Mouse (Mus musculus) lung, embryonic 15.5 days (tissue): ENCODE results near the gene B230217C12Rik. TPM values are rescaled to one million over a fixed set of nuclear protein-coding genes. Genes with fewer than 3 reads are reported as not detected.
A peak's percentile ranks its signal among the peaks of the same experiment; 100 is the strongest.

Experiments used
- ATAC-seq: fragments of 200-750 bp; cut with Nextera tagmentation; 2 replicates; pipeline ENCODE4 v1.8.0; 2017; ENCODE audit warnings: moderate number of reproducible peaks, borderline replicate concordance; ENCODE audit not compliant: low FRiP score, low TSS enrichment; ENCODE audit errors: extremely low read depth
- H3K27ac ChIP-seq: fragments of 300-500 bp; sonication (generic); 2 replicates; pipeline ENCODE4 v1.5.1; 2015; ENCODE audit warnings: moderate library complexity, mild to moderate bottlenecking, inconsistent platforms
- H3K27me3 ChIP-seq: fragments of 300-500 bp; sonication (generic); 2 replicates; pipeline ENCODE4 v1.6.1; 2015; ENCODE audit warnings: inconsistent platforms
- H3K36me3 ChIP-seq: fragments of 300-500 bp; sonication (generic); 2 replicates; pipeline ENCODE4 v1.6.1; 2015; ENCODE audit warnings: inconsistent platforms
- H3K4me1 ChIP-seq: fragments of 300-500 bp; sonication (generic); 2 replicates; pipeline ENCODE4 v1.6.1; 2015; ENCODE audit warnings: inconsistent platforms
- H3K4me2 ChIP-seq: fragments of 300-500 bp; sonication (generic); 2 replicates; pipeline ENCODE4 v1.6.1; 2015; ENCODE audit warnings: inconsistent platforms, mild to moderate bottlenecking, moderate library complexity
- H3K4me3 ChIP-seq: fragments of 300-500 bp; sonication (generic); 2 replicates; pipeline ENCODE4 v1.5.1; 2015; ENCODE audit warnings: mild to moderate bottlenecking, inconsistent platforms
- H3K9ac ChIP-seq: fragments of 300-500 bp; sonication (generic); 2 replicates; pipeline ENCODE4 v1.6.1; 2015; ENCODE audit warnings: inconsistent platforms
- H3K9me3 ChIP-seq: fragments of 300-500 bp; sonication (generic); 2 replicates; pipeline ENCODE4 v1.6.1; 2016; ENCODE audit warnings: inconsistent platforms
- WGBS: fragments of 180-500 bp; shearing (Covaris S2); methylation state at CpG from one replicate; pipeline ENCODE4 v1.1.7; 2015; 5-methylcytosine and 5-hydroxymethylcytosine counted together
- polyA plus RNA-seq: library from polyadenylated mRNA; unstranded; fragments of >200 nt; fragmentation: Nextera tagmentation; extraction: Ambion mirVana; gene quantifications from 2 replicates; pipeline ENCODE4 v1.2.1, GENCODE M21; 2015

Gene B230217C12Rik
- polyA plus RNA-seq, 1 experiment from 2014 or later, result 4.4 TPM

GRCm38 (mm10) chr11:97810356-97810755, 30.2 kb upstream of the B230217C12Rik start:
- Histone ChIP-seq H3K27ac (peak overlapping the region; percentile 89), H3K36me3 (peaks cover 34% of the 10 kb centered on the region), H3K9me3 (no peaks in the 10 kb centered on the region), H3K27me3 (no peaks in the 10 kb centered on the region), H3K4me3 (no peak overlapping the region), H3K9ac (no peak overlapping the region), H3K4me1 (peaks cover 100% of the 10 kb centered on the region), H3K4me2 (peak overlapping the region; percentile 10; the same call in 1 of the 2 replicates)
- 52% methylated on average over 7 of the region's 7 CpGs for WGBS
- ATAC-seq, result no peak

DNA sequence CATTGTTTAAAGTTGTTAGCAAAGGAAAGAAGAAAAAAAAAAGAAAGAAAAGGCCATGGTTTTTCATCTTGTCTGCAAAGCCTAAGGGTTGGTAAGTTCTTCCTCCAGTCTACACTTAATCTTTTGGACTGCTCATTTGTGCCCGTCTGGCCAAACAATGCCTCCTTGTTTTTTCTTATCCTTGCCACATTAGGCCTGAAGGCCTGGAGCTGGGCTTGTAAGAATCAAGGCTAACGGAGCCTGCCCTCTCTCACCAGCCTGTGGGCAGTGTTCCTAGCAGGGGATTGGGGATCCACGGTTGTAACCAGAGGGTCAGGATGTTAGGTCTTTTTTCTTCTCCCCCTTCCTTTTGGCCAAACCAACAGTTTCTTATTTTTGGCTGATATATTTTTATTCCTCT, 29.6 kb upstream of the B230217C12Rik start:
- Histone ChIP-seq H3K27ac (peak overlapping the region; percentile 89; the same call in 1 of the 2 replicates), H3K4me3 (no peak overlapping the region), H3K4me2 (peak overlapping the region; percentile 10; the same call in 1 of the 2 replicates), H3K4me1 (peaks cover 100% of the 10 kb centered on the region), H3K9me3 (no peaks in the 10 kb centered on the region), H3K36me3 (peaks cover 41% of the 10 kb centered on the region), H3K27me3 (no peaks in the 10 kb centered on the region), H3K9ac (no peak overlapping the region)
- ATAC-seq, result no peak
- WGBS, result 38% methylated on average over 3 of the region's 3 CpGs

- 35% methylated on average over 12 of the region's 13 CpGs for WGBS
- Histone ChIP-seq H3K27ac (peak overlapping the region; percentile 89), H3K4me3 (no peak overlapping the region), H3K4me2 (no peak overlapping the region), H3K27me3 (no peaks in the 10 kb centered on the region), H3K4me1 (peaks cover 100% of the 10 kb centered on the region), H3K9ac (peak overlapping the region; percentile 29; the same call in 1 of the 2 replicates), H3K36me3 (peaks cover 45% of the 10 kb centered on the region), H3K9me3 (no peaks in the 10 kb centered on the region)
- ATAC-seq, result no peak
These were observed 28.8 kb upstream of the B230217C12Rik start for GRCm38 (mm10) chr11:97811569-97812362.

- peaks cover 100% of the 10 kb centered on the region for H3K4me1 ChIP-seq
- ATAC-seq, result peak; percentile 5; the same call in 1 of the 2 replicates
- WGBS, result 33% methylated on average over 3 of the region's 3 CpGs
These were observed 28.1 kb upstream of the B230217C12Rik start for GRCm38 (mm10) chr11:97812491-97812921.

GRCm38 (mm10) chr11:97813085-97813484, 27.5 kb upstream of the B230217C12Rik start:
- ATAC-seq, result no peak
- peaks cover 44% of the 10 kb centered on the region for H3K36me3 ChIP-seq
- peak overlapping the region; percentile 9; the same call in 1 of the 2 replicates for H3K9ac ChIP-seq
- H3K4me3 ChIP-seq, result no peak overlapping the region
- no peaks in the 10 kb centered on the region for H3K27me3 ChIP-seq
- H3K27ac ChIP-seq, result peak overlapping the region; percentile 89
- H3K4me2 ChIP-seq, result no peak overlapping the region
- no peaks in the 10 kb centered on the region for H3K9me3 ChIP-seq
- WGBS, result 46% methylated on average over 7 of the region's 7 CpGs
- peaks cover 100% of the 10 kb centered on the region for H3K4me1 ChIP-seq

More at GRCm38 (mm10) chr11:97812491-97812921, 28.1 kb upstream of the B230217C12Rik start:
- Histone ChIP-seq H3K27me3 (no peaks in the 10 kb centered on the region), H3K9me3 (no peaks in the 10 kb centered on the region), H3K4me2 (no peak overlapping the region), H3K9ac (peak overlapping the region; percentile 15; the same call in 1 of the 2 replicates), H3K27ac (peak overlapping the region; percentile 89), H3K4me3 (no peak overlapping the region), H3K36me3 (peaks cover 44% of the 10 kb centered on the region)

GRCm38 (mm10) chr11:97813746-97814515, 26.6 kb upstream of the B230217C12Rik start:
- Histone ChIP-seq H3K36me3 (peaks cover 41% of the 10 kb centered on the region), H3K4me3 (no peak overlapping the region), H3K4me2 (no peak overlapping the region), H3K4me1 (peaks cover 100% of the 10 kb centered on the region), H3K9me3 (no peaks in the 10 kb centered on the region), H3K27me3 (no peaks in the 10 kb centered on the region), H3K27ac (peak overlapping the region; percentile 89), H3K9ac (no peak overlapping the region)
- WGBS, result 54% methylated on average over 17 of the region's 17 CpGs
- ATAC-seq, result no peak

- Histone ChIP-seq H3K27me3 (no peaks in the 10 kb centered on the region), H3K4me2 (no peak overlapping the region), H3K4me3 (no peak overlapping the region), H3K27ac (peak overlapping the region; percentile 34; the same call in 1 of the 2 replicates), H3K9me3 (no peaks in the 10 kb centered on the region), H3K36me3 (peaks cover 42% of the 10 kb centered on the region), H3K4me1 (peaks cover 96% of the 10 kb centered on the region), H3K9ac (no peak overlapping the region)
- 67% methylated on average over 11 of the region's 11 CpGs for WGBS
- no peak for ATAC-seq
These were observed 24.8 kb upstream of the B230217C12Rik start for GRCm38 (mm10) chr11:97815736-97816135.

- no peak overlapping the region for H3K4me3 ChIP-seq
- peak overlapping the region; percentile 42; the same call in 1 of the 2 replicates for H3K27ac ChIP-seq
- ATAC-seq, result no peak
- H3K4me1 ChIP-seq, result peaks cover 96% of the 10 kb centered on the region
- H3K36me3 ChIP-seq, result peaks cover 45% of the 10 kb centered on the region
- no peaks in the 10 kb centered on the region for H3K9me3 ChIP-seq
- WGBS, result 64% methylated on average over 5 of the region's 5 CpGs
- H3K9ac ChIP-seq, result no peak overlapping the region
- H3K27me3 ChIP-seq, result no peaks in the 10 kb centered on the region
- H3K4me2 ChIP-seq, result no peak overlapping the region
These were observed 24.4 kb upstream of the B230217C12Rik start for GRCm38 (mm10) chr11:97816176-97816575.

DNA sequence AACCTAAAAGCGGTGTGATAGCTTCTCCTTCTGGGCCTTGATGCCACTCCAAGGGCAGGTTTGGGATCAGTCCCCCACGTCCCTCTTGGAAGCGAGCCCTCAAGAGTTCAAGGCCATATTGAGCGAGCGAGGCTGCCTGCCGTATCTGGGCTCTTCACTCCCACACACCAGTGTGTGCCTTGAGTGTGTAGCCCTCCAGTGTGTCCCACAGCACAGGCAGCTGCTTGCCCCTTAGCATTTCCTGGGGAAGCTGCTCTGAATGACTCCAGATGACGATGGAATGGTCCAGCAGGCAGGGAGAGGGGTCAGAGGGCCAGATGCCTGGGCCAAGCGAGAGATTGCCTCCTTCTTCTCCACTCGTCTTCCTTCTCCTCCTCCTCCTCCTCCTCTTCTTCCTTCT, 23.7 kb upstream of the B230217C12Rik start:
- peaks cover 48% of the 10 kb centered on the region for H3K36me3 ChIP-seq
- peak overlapping the region; percentile 79 for H3K27ac ChIP-seq
- no peaks in the 10 kb centered on the region for H3K9me3 ChIP-seq
- ATAC-seq, result no peak
- WGBS, result 34% methylated on average over 9 of the region's 9 CpGs
- no peak overlapping the region for H3K4me2 ChIP-seq
- H3K4me1 ChIP-seq, result peaks cover 89% of the 10 kb centered on the region
- no peak overlapping the region for H3K9ac ChIP-seq
- H3K27me3 ChIP-seq, result no peaks in the 10 kb centered on the region
- no peak overlapping the region for H3K4me3 ChIP-seq

DNA sequence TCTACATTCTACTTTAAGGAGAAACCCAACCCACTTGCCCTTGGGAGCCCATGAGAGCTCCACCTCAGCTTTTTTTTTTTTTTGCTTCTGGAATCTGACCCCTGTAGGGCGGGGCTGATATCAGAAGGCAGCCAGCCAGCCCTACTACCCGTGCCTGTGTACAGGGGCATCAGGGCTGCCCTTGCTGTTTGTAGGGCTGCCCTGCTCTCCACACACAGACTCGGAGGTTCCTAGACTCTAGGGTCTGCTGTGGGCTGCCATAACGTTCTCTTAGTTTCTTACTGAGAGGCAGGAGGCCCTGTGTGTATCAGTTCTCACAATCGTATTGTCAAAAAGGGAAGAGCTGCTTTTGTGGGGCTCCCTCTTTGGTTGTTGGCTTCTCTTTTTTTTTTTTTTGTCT, 23.2 kb upstream of the B230217C12Rik start:
- 34% methylated on average over 5 of the region's 5 CpGs for WGBS
- no peaks in the 10 kb centered on the region for H3K9me3 ChIP-seq
- no peak overlapping the region for H3K4me2 ChIP-seq
- ATAC-seq, result no peak
- H3K4me3 ChIP-seq, result no peak overlapping the region
- no peaks in the 10 kb centered on the region for H3K27me3 ChIP-seq
- H3K9ac ChIP-seq, result no peak overlapping the region
- H3K36me3 ChIP-seq, result peaks cover 48% of the 10 kb centered on the region
- H3K4me1 ChIP-seq, result peaks cover 85% of the 10 kb centered on the region
- peak overlapping the region; percentile 79 for H3K27ac ChIP-seq

DNA sequence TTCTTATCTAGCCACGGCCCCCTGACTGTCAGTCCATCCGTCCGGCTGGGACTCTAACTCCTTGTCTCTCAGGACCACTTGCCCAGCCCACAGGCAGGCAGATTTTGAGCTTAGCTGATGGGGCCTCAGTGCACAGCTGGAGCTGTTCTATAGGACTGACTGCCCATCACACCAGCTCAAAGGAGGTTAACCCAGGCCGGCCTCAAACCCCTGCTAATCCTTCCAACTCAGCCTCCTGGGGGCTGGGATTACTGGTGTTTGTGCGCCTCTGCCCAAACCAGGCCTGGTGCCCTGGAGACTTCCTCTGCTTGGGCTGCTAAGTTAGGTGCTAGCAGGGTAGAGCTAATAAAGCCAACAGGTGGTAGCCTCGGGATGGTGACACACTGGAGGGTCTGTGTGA, 22.6 kb upstream of the B230217C12Rik start:
- peak overlapping the region; percentile 79 for H3K27ac ChIP-seq
- H3K9ac ChIP-seq, result no peak overlapping the region
- no peak overlapping the region for H3K4me3 ChIP-seq
- WGBS, result 48% methylated on average over 6 of the region's 6 CpGs
- H3K4me1 ChIP-seq, result peaks cover 78% of the 10 kb centered on the region
- H3K4me2 ChIP-seq, result no peak overlapping the region
- H3K27me3 ChIP-seq, result no peaks in the 10 kb centered on the region
- no peaks in the 10 kb centered on the region for H3K9me3 ChIP-seq
- ATAC-seq, result no peak
- peaks cover 49% of the 10 kb centered on the region for H3K36me3 ChIP-seq
